Comparison of ENCODE assay signal across 8 mouse cellular contexts in genomic region chr8:4370078-4370477, GRCm38 (mm10). TPM values are rescaled to one million over a fixed set of nuclear protein-coding genes. Genes with fewer than 3 reads are reported as not detected.
DNase-seq lines count a peak whose midpoint lies in the region; ATAC-seq and TF ChIP-seq lines count a peak whose summit lies in the region.

No protein-coding gene starts in this region.

- no peak overlapping the region for H3K4me2 ChIP-seq in liver, postnatal 0 days (ENCODE audit: low read depth, low read length)

- H3K27ac ChIP-seq in liver, postnatal 0 days (ENCODE audit: low read depth): no peak overlapping the region

- H3K4me1 ChIP-seq in liver, postnatal 0 days (ENCODE audit: insufficient read depth): no peaks in the 10 kb centered on the region

- POLR2A ChIA-PET in Patski (lab: Charles Lee): interaction anchor here (0.6 kb wide), 1 partner anchor 121 kb away, joined by 3 read pairs; no protein-coding TSS in a partner anchor

- no peak for TF ChIP-seq EP300 in liver, postnatal 0 days (IDR thresholded peaks at IDR 0.05; ENCODE audit: low read depth)

- H3K27me3 ChIP-seq in Patski: no peaks in the 10 kb centered on the region
- H3K27me3 ChIP-seq in liver, postnatal 0 days (ENCODE audit: insufficient read depth, low read length): no peaks in the 10 kb centered on the region

- no peaks in the 10 kb centered on the region for H3K36me3 ChIP-seq in liver, postnatal 0 days (replicated peaks; ENCODE audit: insufficient read depth, low read length)

- H3K4me3 ChIP-seq in liver, postnatal 0 days (ENCODE audit: low read depth, low read length): no peak overlapping the region

- ATAC-seq in Patski: peak; percentile 65
- peak; percentile 56 for ATAC-seq in liver, postnatal 0 days

- peak; percentile 68 for TF ChIP-seq CTCF in Patski (IDR thresholded peaks at IDR 0.05)
- peak; percentile 69 for TF ChIP-seq CTCF in liver, postnatal 0 days (IDR thresholded peaks at IDR 0.05; ENCODE audit: low read depth)

- H3K9ac ChIP-seq in liver, postnatal 0 days (replicated peaks): no peak overlapping the region

- in situ Hi-C loops in Patski (cut with MboI; ENCODE audit: low pct_unique_long_range_greater_than_20kb): loop anchor here (5.0 to 25.0 kb wide), 4 partner anchors 118 to 658 kb away; partner anchors contain the start of genes Clec4g and Snapc2

- no peaks in the 10 kb centered on the region for H3K9me3 ChIP-seq in liver, postnatal 0 days (ENCODE audit: low read length)

- WGBS in liver, postnatal 0 days (ENCODE audit: insufficient replicate concordance): 29% methylated on average over 2 of the region's 2 CpGs

- peak; percentile 27 for DNase-seq in layer of hippocampus, adult 11-12 months (ENCODE audit: low spot score)
- no peak for DNase-seq in layer of hippocampus, adult 9-10 months (ENCODE audit: low spot score)
- DNase-seq in Patski (ENCODE audit: low read depth, low spot score): no peak
- DNase-seq in forelimb bud, embryonic 11.5 days (ENCODE audit: low read depth, low spot score): peak; percentile 50
- DNase-seq in hindlimb bud, embryonic 11.5 days (ENCODE audit: extremely low spot score, low read depth, low spot score): peak; percentile 24
- peak; percentile 24 for DNase-seq in liver, postnatal 0 days
- peak; percentile 86 for DNase-seq in skeletal muscle tissue, adult 2 months (ENCODE audit: low read depth, low spot score)
- DNase-seq in cerebellum, adult 11-12 months: no peak

- CTCF ChIA-PET in Patski (lab: Charles Lee): interaction anchor here (0.6 to 1.5 kb wide), 4 partner anchors 18 to 230 kb away, joined by 3 to 4 read pairs (median 3); no protein-coding TSS in a partner anchor

RNA-seq across cellular contexts. Expression of gene Elavl1, which starts 44.9 kb away (rescaled TPM):
- 66.1 TPM for polyA plus RNA-seq in Patski (2021)
- 57.6 and 59.6 TPM in 2 replicates for polyA plus RNA-seq in liver, postnatal 0 days (2015; fragmentation: Nextera tagmentation; extraction: Ambion mirVana)

RNA-seq across cellular contexts. Expression of gene Ccl25, which starts 45.1 kb away (rescaled TPM):
- 5.6 TPM for polyA plus RNA-seq in Patski (2021)
- polyA plus RNA-seq in liver, postnatal 0 days (2015; fragmentation: Nextera tagmentation; extraction: Ambion mirVana): 4.0 and 5.5 TPM in 2 replicates

Comparison
In these comparisons a context has a peak if more than half of its experiments do, and no peak if none do; other contexts are left out.
1. DNase-seq: peak in layer of hippocampus, adult 11-12 months (single experiment), forelimb bud, embryonic 11.5 days (single experiment), hindlimb bud, embryonic 11.5 days (single experiment), liver, postnatal 0 days (single experiment) and skeletal muscle tissue, adult 2 months (single experiment); none in layer of hippocampus, adult 9-10 months (single experiment), Patski (single experiment) and cerebellum, adult 11-12 months (single experiment).